Mouse (Mus musculus) gastrocnemius, postnatal 4 days (tissue): Measurements from ENCODE around the gene Ppp2r2c. TPM values are rescaled to one million over a fixed set of nuclear protein-coding genes. Genes with fewer than 3 reads are reported as not detected.

Source experiments
- DNase-seq, 2 experiments: peaks; one replicate each; pipeline ENCODE4 v3.0.0; 2021 to 2022; ENCODE audit warnings: low spot score in 2 of 2, mixed read lengths in 2 of 2
- total RNA-seq, 2 experiments: library from RNA; stranded (reverse); gene quantifications; 2 replicates each; pipeline ENCODE4 v1.2.3; 2021

The Ppp2r2c gene
- total RNA-seq, 2 experiments from 2014 or later, result 1.2 to 1.8 TPM

- DNase-seq, result no peak
These were observed 109.5 kb downstream of the Ppp2r2c start for GRCm38 (mm10) chr5:36977809-36978208.

DNA sequence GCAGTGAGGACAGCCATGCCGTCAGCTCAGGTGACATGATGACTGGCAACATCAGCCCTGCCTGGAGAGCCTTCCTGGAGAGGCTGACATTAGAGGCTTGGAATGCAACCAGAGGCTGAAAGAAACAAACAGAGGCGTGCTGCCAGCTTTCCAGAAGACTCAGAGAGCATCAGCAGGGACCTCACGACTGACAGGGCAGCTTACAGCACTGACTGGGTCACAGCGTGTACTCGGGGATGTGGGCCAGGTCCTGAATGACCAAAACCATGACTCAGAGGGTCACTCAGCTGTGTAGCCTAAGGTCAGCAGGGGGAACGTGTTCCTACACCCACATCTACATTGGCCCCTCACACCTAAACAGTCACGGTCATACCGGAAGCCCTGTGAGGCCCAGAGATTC lies 110.7 kb downstream of the Ppp2r2c start:
- DNase-seq, result no peak

DNA sequence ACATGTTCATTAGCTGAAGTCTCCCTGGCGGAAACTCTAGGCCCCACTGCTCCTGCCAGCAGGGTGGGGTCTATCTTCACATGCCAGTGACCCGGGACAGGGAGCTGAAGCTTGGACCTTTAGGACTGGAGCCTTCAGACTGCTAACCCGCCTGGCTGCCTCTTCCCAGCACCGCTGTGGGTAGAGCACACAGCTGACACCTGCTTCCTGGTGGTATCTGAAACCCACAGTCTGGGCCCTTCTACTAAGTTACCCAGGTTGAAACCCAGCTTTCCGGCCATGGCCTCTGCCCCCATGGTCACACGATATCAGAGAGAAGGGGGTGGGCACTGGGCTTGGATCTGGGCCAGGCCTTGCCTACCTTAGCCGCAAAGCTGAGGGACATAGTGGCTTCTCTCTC lies 111.3 kb downstream of the Ppp2r2c start:
- no peak for DNase-seq

GRCm38 (mm10) chr5:36982271-36982670 lies 114.0 kb downstream of the Ppp2r2c start:
- no peak for DNase-seq

GRCm38 (mm10) chr5:36986617-36987016 lies 118.3 kb downstream of the Ppp2r2c start:
- DNase-seq, result no peak

DNA sequence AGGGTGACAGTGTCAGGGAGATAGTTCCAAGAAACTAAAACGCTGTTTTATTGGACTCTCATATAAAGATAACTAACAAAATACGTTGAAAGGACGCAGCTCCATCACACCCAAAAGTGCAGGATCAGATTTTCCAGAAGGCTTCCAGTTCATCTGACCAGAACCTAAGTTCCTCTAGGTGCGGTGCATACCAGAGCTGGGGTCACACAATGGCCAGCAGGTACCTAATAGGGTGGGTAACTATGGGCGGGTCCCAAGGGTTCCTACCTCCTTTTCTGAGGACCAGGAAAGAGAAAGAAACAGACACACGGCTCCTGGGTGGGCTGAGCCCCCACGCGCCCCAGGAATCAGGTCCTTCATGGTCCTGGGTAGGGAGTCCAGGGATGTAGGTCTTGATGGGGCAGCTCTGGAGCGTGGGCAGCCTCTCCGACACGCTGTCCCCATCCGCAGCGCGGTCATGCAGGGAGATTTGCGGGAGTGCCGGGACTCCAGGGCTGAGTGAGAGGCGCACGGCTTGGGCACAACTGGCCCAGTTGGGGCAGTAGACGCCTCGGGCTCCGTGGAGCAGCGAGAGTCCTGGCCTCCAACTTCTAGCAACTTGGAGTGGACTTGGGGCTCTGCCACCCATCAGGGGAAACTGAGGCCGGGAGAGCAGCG lies 119.9 kb downstream of the Ppp2r2c start:
- DNase-seq, result no peak

DNA sequence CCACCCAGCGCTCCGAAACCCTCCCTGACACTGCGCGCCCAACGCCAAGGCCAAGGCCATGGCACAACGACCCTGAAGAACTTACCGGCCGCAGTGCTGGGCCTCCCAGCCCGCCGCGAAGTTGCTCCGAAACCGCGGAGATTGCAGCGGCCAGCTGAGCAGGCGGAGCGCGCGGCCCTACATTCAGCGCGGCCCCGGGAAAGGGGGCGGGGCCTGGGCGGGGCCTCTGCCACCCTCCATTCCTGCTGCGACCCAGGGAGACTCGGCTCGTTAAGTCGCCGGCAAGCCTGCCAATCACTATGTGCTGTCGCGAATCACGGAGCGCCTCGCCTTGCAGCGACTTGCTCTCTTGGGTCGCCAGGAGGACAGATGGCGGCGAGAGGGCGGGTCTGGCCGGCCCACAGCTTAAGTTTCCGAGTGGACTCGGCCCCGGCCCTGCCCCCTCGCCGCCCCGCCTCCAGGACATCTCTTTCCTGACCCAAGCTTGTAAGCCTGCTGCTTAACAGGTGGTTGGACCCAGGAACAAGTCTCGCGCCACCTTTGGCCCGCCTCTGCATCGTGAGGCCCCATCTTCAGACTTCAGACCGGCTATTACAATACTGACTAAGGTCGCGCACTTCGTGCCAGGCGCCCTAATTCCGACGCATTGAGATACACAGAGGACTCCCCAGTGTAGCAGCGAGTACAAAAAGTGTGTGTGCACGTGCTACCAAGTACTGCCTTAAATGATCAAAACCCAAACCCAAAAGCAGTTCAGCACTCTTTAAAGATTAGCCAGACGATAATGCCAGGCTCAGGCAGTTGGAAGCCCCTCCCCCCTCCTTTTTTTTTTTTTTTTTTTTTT lies 120.7 kb downstream of the Ppp2r2c start, which contains the start of gene Wfs1:
Wfs1 (minus strand) TSS at position 425 of the 844 bp plus-strand sequence.
- DNase-seq, result peak; percentile 92 to 97

GRCm38 (mm10) chr5:36989625-36989977 lies 121.3 kb downstream of the Ppp2r2c start:
- DNase-seq, result no peak

GRCm38 (mm10) chr5:36990196-36990595 lies 121.9 kb downstream of the Ppp2r2c start:
- no peak for DNase-seq

GRCm38 (mm10) chr5:36990631-36991350 lies 122.5 kb downstream of the Ppp2r2c start:
- DNase-seq, result no peak

DNA sequence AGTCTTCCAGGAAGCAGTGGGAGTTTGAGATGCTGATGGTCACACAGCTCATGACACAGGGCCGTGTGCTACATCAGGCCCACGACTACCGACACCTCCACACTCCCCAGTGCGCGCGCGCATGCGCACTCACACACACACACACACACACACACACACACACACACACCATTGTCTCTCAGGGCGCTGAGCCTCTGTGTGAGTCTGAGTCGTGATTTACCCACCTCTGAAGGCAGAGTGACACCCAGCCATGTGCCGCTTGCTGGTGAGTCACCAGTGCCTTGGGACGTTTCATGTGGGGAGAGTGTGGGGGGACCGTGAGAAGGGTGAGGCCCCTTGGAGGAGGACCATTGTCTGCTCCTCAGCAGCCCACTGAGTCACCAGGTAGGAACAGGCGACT lies 128.1 kb downstream of the Ppp2r2c start:
- DNase-seq, result no peak

DNA sequence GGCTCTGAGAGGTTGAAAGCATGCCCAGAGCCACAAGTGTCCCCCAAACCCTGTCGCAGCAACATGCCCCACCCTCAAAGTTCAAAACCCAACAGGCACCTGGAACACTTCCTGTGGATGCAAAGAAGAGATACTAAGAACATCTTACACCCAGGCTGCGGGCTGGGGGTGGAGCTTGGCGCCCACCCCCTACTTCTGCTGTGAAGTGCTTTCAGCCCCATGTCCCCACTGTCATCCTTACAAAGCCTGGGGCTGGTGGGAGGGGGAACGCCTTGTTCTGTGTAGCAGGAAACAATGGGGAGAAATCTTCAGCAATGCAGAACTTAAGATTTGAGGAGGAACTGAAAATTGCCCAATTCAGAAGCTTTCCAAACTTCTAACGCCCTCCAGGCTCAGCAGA lies 129.7 kb downstream of the Ppp2r2c start:
- no peak for DNase-seq

DNA sequence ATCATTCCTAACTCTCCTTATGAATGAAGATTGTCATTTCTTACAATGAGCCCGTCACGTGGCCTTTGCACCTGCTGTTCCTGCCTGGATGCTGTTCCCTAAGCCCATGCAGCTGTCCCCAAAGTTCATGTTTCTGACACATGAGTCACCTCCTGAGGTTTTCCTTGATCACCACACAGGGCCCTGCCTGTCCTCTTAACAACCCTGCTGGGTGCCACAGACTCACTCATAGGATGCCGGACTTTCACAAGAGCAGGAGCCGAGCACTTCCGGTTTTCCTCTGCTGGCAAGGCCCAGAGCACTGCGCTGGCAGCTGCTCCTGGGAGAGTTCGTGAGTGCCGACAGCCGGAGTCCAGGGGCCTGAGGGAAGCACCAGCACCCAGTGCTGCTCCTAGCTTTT lies 132.7 kb downstream of the Ppp2r2c start:
- DNase-seq, result no peak

DNA sequence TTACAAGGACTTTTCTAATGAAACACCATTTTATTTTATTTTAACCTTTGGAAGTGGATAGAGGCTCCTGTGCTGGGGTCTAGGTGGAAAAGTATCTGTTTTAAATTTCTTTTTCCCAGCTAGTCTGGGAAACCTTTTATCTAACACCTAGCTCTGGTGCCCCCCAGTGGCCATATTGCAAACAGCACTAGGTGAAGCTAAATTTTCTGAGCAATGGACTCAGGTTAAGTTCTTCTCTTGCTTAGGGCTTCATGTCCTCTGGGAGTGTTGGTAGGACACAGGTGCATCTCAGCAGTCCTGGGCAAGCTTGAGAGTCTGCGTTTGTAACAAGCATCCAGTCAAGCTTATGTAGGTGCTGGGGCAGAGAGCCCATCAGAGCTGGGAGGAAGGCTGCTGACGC lies 133.7 kb downstream of the Ppp2r2c start:
- peak; percentile 44 to 59 for DNase-seq

Other genes with a start within 250 kb of the Ppp2r2c start
- gene D5Ertd579e, start 172.5 kb upstream of the Ppp2r2c start, total RNA-seq, result 10 to 100 TPM; 61.3 to 72.9 TPM
- 10 to 100 TPM; 10.9 to 11.9 TPM for gene Bloc1s4, start 119.9 kb upstream of the Ppp2r2c start, total RNA-seq
- gene Mrfap1, start 71.7 kb upstream of the Ppp2r2c start, total RNA-seq, result 100 to 1,000 TPM; 330 to 357 TPM
- 10 to 100 TPM; 19.6 to 20.8 TPM for gene Man2b2, start 37.9 kb upstream of the Ppp2r2c start, total RNA-seq
- gene Wfs1, start 120.7 kb downstream of the Ppp2r2c start, total RNA-seq, result 10 to 100 TPM; 22.2 TPM
- gene Gm1043, start 216.9 kb downstream of the Ppp2r2c start, total RNA-seq, result not detected